Mouse (Mus musculus) spleen, adult 2 months (tissue): ENCODE measurements around the gene Tvp23b.

Experiments
- CTCF ChIP-seq: fragments of 200-500 bp; IDR thresholded peaks from 2 replicates; pipeline ENCODE4 v1.5.1; 2011; ENCODE audit warnings: mild to moderate bottlenecking, inconsistent platforms; ENCODE audit not compliant: insufficient read depth, insufficient read length, insufficient replicate concordance; ENCODE audit errors: extremely low read depth
- POLR2A ChIP-seq: fragments of 200-500 bp; IDR thresholded peaks from 2 replicates; pipeline ENCODE4 v1.6.1; 2011; ENCODE audit warnings: low read depth, low read length, inconsistent platforms

DNA sequence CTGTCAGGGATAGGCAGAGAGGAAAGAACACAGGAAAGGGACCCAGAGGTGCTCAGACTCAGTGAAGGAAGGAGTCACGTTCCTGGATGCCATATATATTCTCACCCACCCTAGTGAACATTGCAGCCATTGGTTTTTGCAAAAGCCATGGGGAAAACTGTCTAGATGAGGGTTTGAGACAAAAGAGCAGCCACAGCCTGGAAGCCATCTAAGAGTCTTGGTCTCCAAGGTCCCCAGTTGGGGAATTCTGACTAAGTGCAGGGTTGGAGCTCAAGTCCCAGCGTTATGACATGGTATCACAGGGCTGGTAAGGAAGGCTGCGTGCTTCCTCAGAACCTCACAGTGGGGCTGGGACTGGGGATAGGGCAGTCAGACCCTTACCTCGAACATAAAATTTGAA is 13.7 kb upstream of the Tvp23b start:
- no peak for TF ChIP-seq POLR2A
- TF ChIP-seq CTCF = no peak
